Mouse (Mus musculus): ENCODE data around the gene Ldlrad1. TPM values are rescaled to one million over a fixed set of nuclear protein-coding genes. Genes with fewer than 3 reads are reported as not detected.

Gene Ldlrad1
- not detected for total RNA-seq (2023)

GRCm38 (mm10) chr4:107208880-107209279 is at the start of gene Ldlrad1:
TSS of gene Ldlrad1 (plus strand) at chr4:107209180.

GRCm38 (mm10) chr4:107178182-107178829 is 30.7 kb upstream of the Ldlrad1 start, which contains the start of gene Tmem59:
TSS of gene Tmem59 (plus strand) at chr4:107178399.

GRCm38 (mm10) chr4:107178830-107179490 is 30.0 kb upstream of the Ldlrad1 start, which contains the start of gene Tceanc2:
TSS of gene Tceanc2 (minus strand) at chr4:107179116.

GRCm38 (mm10) chr4:107253125-107254091 is 44.4 kb downstream of the Ldlrad1 start, which contains the start of the genes Lrrc42 and Hspb11:
TSS of gene Lrrc42 (minus strand) at chr4:107253532.
TSS of gene Hspb11 (plus strand) at chr4:107253593.

Other genes starting within 250 kb of the Ldlrad1 start
- 10 to 100 TPM; 21.2 to 32.0 TPM for gene Mrpl37, start 142.3 kb upstream of the Ldlrad1 start, total RNA-seq (2023)
- gene Cyb5rl, start 142.2 kb upstream of the Ldlrad1 start, total RNA-seq (2023) = 1 to 10 TPM; 5.3 to 5.9 TPM
- gene Cdcp2, start 112.3 kb upstream of the Ldlrad1 start, total RNA-seq (2023) = not detected
- gene Tmem59, start 30.8 kb upstream of the Ldlrad1 start, total RNA-seq (2023) = 100 to 1,000 TPM; 145 to 153 TPM
- 10 to 100 TPM; 30.6 to 36.7 TPM for gene Tceanc2, start 30.1 kb upstream of the Ldlrad1 start, total RNA-seq (2023)
- 10 to 100 TPM; 12.0 to 13.4 TPM for gene Lrrc42, start 44.4 kb downstream of the Ldlrad1 start, total RNA-seq (2023)
- 1 to 10 TPM; 7.6 to 8.5 TPM for gene Hspb11, start 44.4 kb downstream of the Ldlrad1 start, total RNA-seq (2023)
- not detected for gene Dio1, start 98.0 kb downstream of the Ldlrad1 start, total RNA-seq (2023)
- gene Yipf1, start 105.2 kb downstream of the Ldlrad1 start, total RNA-seq (2023) = 10 to 100 TPM; 46.1 to 52.8 TPM
- 10 to 100 TPM; 16.4 to 16.5 TPM for gene Ndc1, start 158.6 kb downstream of the Ldlrad1 start, total RNA-seq (2023)
- under 1 TPM in 1 of 2 experiments, not detected in 1; 0.40 TPM for gene Glis1, start 225.4 kb downstream of the Ldlrad1 start, total RNA-seq (2023)

All from neutrophil, adult 59 days (primary cell).